21 mouse cellular contexts compared by ENCODE assay signal in genomic region chr14:11807465-11807864, GRCm38 (mm10).
DNase-seq lines count a peak whose midpoint lies in the region; ATAC-seq and TF ChIP-seq lines count a peak whose summit lies in the region.
"Had no signal": no experiment of that assay in that cellular context is flagged by ENCODE, and none has a peak within 500 bp of the region (broad histone marks: within the 10 kb centered on the region; RNA-seq: fewer than 3 reads in every experiment).

No protein-coding gene starts in this region.

- no peaks in the 10 kb centered on the region for H3K27me3 ChIP-seq in intestine, embryonic 14.5 days (replicated peaks; ENCODE audit: control insufficient read depth, insufficient read depth, low read length)
- H3K27me3 ChIP-seq in intestine, postnatal 0 days (replicated peaks; ENCODE audit: control insufficient read depth, insufficient read depth, low read length): no peaks in the 10 kb centered on the region
- no peaks in the 10 kb centered on the region for H3K27me3 ChIP-seq in kidney, embryonic 15.5 days
- H3K27me3 ChIP-seq: embryonic facial prominence, embryonic 15.5 days; heart, embryonic 13.5 days; hindbrain, embryonic 12.5 days had no signal

- WGBS in intestine, embryonic 14.5 days: 57% methylated on average over 4 of the region's 4 CpGs
- WGBS in intestine, postnatal 0 days: 62% methylated on average over 4 of the region's 4 CpGs
- WGBS in kidney, embryonic 15.5 days: 44% methylated on average over 4 of the region's 4 CpGs

- H3K9ac ChIP-seq in intestine, embryonic 14.5 days (ENCODE audit: low read length): no peak overlapping the region
- H3K9ac ChIP-seq in intestine, postnatal 0 days (ENCODE audit: low read depth, low read length): no peak overlapping the region
- H3K9ac ChIP-seq in kidney, embryonic 15.5 days: no peak overlapping the region
- H3K9ac ChIP-seq: embryonic facial prominence, embryonic 15.5 days; heart, embryonic 13.5 days; hindbrain, embryonic 12.5 days had no signal

- 0 out of 2 replicates have a peak, but pooled peaks cover 2% of the 10 kb centered on the region for H3K4me1 ChIP-seq in intestine, embryonic 14.5 days (replicated peaks; ENCODE audit: control insufficient read depth, insufficient read depth, low read length)
- H3K4me1 ChIP-seq in intestine, postnatal 0 days (replicated peaks; ENCODE audit: control insufficient read depth, insufficient read depth, low read length): no peaks in the 10 kb centered on the region
- peaks cover 52% of the 10 kb centered on the region for H3K4me1 ChIP-seq in kidney, embryonic 15.5 days
- peaks cover 45% of the 10 kb centered on the region for H3K4me1 ChIP-seq in brown adipose tissue, adult 24 weeks (ENCODE audit: control insufficient read depth, insufficient read depth, insufficient read length, low read length)
- H3K4me1 ChIP-seq: hindbrain, embryonic 12.5 days had no signal

- no peak overlapping the region for H3K4me3 ChIP-seq in intestine, embryonic 14.5 days (ENCODE audit: low read depth, low read length)
- H3K4me3 ChIP-seq in intestine, postnatal 0 days (ENCODE audit: low read depth, low read length): no peak overlapping the region
- H3K4me3 ChIP-seq in kidney, embryonic 15.5 days (replicated peaks): no peak overlapping the region
- H3K4me3 ChIP-seq in brown adipose tissue, adult 24 weeks (ENCODE audit: insufficient read depth, low read depth, low read length): no peak overlapping the region
- H3K4me3 ChIP-seq: embryonic facial prominence, embryonic 15.5 days; erythroblast, embryonic 14.5 days; forebrain, embryonic 10.5 days; heart, embryonic 13.5 days; hindbrain, embryonic 12.5 days had no signal

- H3K4me2 ChIP-seq in intestine, embryonic 14.5 days (ENCODE audit: low read length): no peak overlapping the region
- no peak overlapping the region for H3K4me2 ChIP-seq in intestine, postnatal 0 days (replicated peaks; ENCODE audit: low read depth)
- H3K4me2 ChIP-seq in kidney, embryonic 15.5 days: 0 out of 2 replicates have a peak overlapping the region, but pooled peaks have one; percentile 27
- H3K4me2 ChIP-seq: embryonic facial prominence, embryonic 15.5 days; heart, embryonic 13.5 days; hindbrain, embryonic 12.5 days had no signal

- H3K27ac ChIP-seq in intestine, embryonic 14.5 days (ENCODE audit: low read depth): no peak overlapping the region
- no peak overlapping the region for H3K27ac ChIP-seq in intestine, postnatal 0 days (ENCODE audit: low read depth, low read length)
- H3K27ac ChIP-seq in kidney, embryonic 15.5 days: peak overlapping the region; percentile 54; the same call in 1 of the 2 replicates
- peak overlapping the region; percentile 65 for H3K27ac ChIP-seq in brown adipose tissue, adult 24 weeks (replicated peaks; ENCODE audit: low read depth, low read length)
- H3K27ac ChIP-seq: embryonic facial prominence, embryonic 15.5 days; forebrain, embryonic 10.5 days; heart, embryonic 13.5 days; hindbrain, embryonic 12.5 days had no signal

- no peaks in the 10 kb centered on the region for H3K9me3 ChIP-seq in intestine, embryonic 14.5 days (ENCODE audit: control insufficient read depth, low read length)
- H3K9me3 ChIP-seq in intestine, postnatal 0 days (ENCODE audit: control insufficient read depth): no peaks in the 10 kb centered on the region
- no peaks in the 10 kb centered on the region for H3K9me3 ChIP-seq in kidney, embryonic 15.5 days (replicated peaks)
- H3K9me3 ChIP-seq: embryonic facial prominence, embryonic 15.5 days; forebrain, embryonic 10.5 days; heart, embryonic 13.5 days; hindbrain, embryonic 12.5 days had no signal

- no peaks in the 10 kb centered on the region for H3K36me3 ChIP-seq in intestine, embryonic 14.5 days (ENCODE audit: control insufficient read depth, insufficient read depth, low read length)
- H3K36me3 ChIP-seq in intestine, postnatal 0 days (ENCODE audit: control insufficient read depth, insufficient read depth): no peaks in the 10 kb centered on the region
- no peaks in the 10 kb centered on the region for H3K36me3 ChIP-seq in kidney, embryonic 15.5 days
- H3K36me3 ChIP-seq: embryonic facial prominence, embryonic 15.5 days; forebrain, embryonic 10.5 days; heart, embryonic 13.5 days; hindbrain, embryonic 12.5 days had no signal

- TF ChIP-seq CTCF in intestine, postnatal 0 days (IDR thresholded peaks at IDR 0.05; ENCODE audit: low read depth): no peak

- peak; percentile 3 for DNase-seq in intestine, embryonic 14.5 days (ENCODE audit: low spot score)
- no peak for DNase-seq in kidney, postnatal 10 days
- peak; percentile 22 for DNase-seq in ZHBTc4 (ENCODE audit: low read depth, low spot score)
- DNase-seq: adrenal gland, adult 8-10 months; adrenal gland, postnatal 36 days; cerebellum, adult 11 months; cerebellum, adult 8-10 months; cerebellum, postnatal 14 days; embryo, embryonic 11 days; gastrocnemius, postnatal 10 days; heart, postnatal 4 days had no signal

- ATAC-seq in intestine, embryonic 14.5 days (replicated peaks; ENCODE audit: low FRiP score, low TSS enrichment, low read depth): no peak
- no peak for ATAC-seq in intestine, postnatal 0 days
- ATAC-seq in kidney, embryonic 15.5 days (replicated peaks; ENCODE audit: low FRiP score): peak; percentile 68
- ATAC-seq: forebrain, embryonic 14.5 days; hindbrain, embryonic 16.5 days had no signal

Comparison
In these comparisons a context has a peak if more than half of its experiments do, and no peak if none do; other contexts are left out.
1. H3K27ac ChIP-seq: peak in kidney, embryonic 15.5 days (single experiment) and brown adipose tissue, adult 24 weeks (single experiment); none in intestine, embryonic 14.5 days (single experiment) and intestine, postnatal 0 days (single experiment).